Mouse (Mus musculus) splenic B cell, adult 2 months (primary cell): ENCODE results near the gene Armh3.
A peak's percentile ranks its signal among the peaks of the same experiment; 100 is the strongest.

ENCODE experiments used
- DNase-seq: peaks from one replicate; pipeline ENCODE4 v3.0.0-alpha.2; 2011; ENCODE audit warnings: low read depth, low spot score
- H3K27me3 ChIP-seq: 2 replicates; pipeline ENCODE4 v1.6.1; 2012; ENCODE audit warnings: mild to moderate bottlenecking, low read length, moderate library complexity, mixed read lengths; ENCODE audit not compliant: control insufficient read depth, poor library complexity, insufficient read depth, severe bottlenecking
- H3K36me3 ChIP-seq: 2 replicates; pipeline ENCODE4 v1.6.1; 2012; ENCODE audit warnings: mild to moderate bottlenecking, low read length, moderate library complexity, mixed read lengths; ENCODE audit not compliant: control insufficient read depth, poor library complexity, insufficient read depth, severe bottlenecking

The Armh3 gene

GRCm38 (mm10) chr19:45956736-45957135, 41.6 kb downstream of the Armh3 start:
- DNase-seq: no peak
- Histone ChIP-seq H3K36me3 (peaks cover 2% of the 10 kb centered on the region), H3K27me3 (no peaks in the 10 kb centered on the region)

- Histone ChIP-seq H3K27me3 (no peaks in the 10 kb centered on the region), H3K36me3 (peaks cover 2% of the 10 kb centered on the region)
- peak; percentile 62 for DNase-seq
These were observed 45.0 kb downstream of the Armh3 start for GRCm38 (mm10) chr19:45953286-45953685.

GRCm38 (mm10) chr19:45949236-45949635, 49.1 kb downstream of the Armh3 start:
- H3K27me3 ChIP-seq: no peaks in the 10 kb centered on the region
- no peak for DNase-seq
- 0 out of 2 replicates have a peak, but pooled peaks cover 5% of the 10 kb centered on the region for H3K36me3 ChIP-seq

GRCm38 (mm10) chr19:45947764-45948163, 50.5 kb downstream of the Armh3 start:
- Histone ChIP-seq H3K27me3 (no peaks in the 10 kb centered on the region), H3K36me3 (0 out of 2 replicates have a peak, but pooled peaks cover 5% of the 10 kb centered on the region)
- DNase-seq: no peak

GRCm38 (mm10) chr19:45947286-45947685, 51.0 kb downstream of the Armh3 start:
- H3K36me3 ChIP-seq: 0 out of 2 replicates have a peak, but pooled peaks cover 5% of the 10 kb centered on the region
- no peak for DNase-seq

GRCm38 (mm10) chr19:45946541-45946940, 51.7 kb downstream of the Armh3 start:
- H3K36me3 ChIP-seq: 0 out of 2 replicates have a peak, but pooled peaks cover 9% of the 10 kb centered on the region
- no peak for DNase-seq
- no peaks in the 10 kb centered on the region for H3K27me3 ChIP-seq

More at GRCm38 (mm10) chr19:45947286-45947685, 51.0 kb downstream of the Armh3 start:
- H3K27me3 ChIP-seq: no peaks in the 10 kb centered on the region

GRCm38 (mm10) chr19:45945986-45946385, 52.3 kb downstream of the Armh3 start:
- no peak for DNase-seq
- Histone ChIP-seq H3K36me3 (0 out of 2 replicates have a peak, but pooled peaks cover 9% of the 10 kb centered on the region), H3K27me3 (no peaks in the 10 kb centered on the region)

- DNase-seq: peak; percentile 13
- 0 out of 2 replicates have a peak, but pooled peaks cover 11% of the 10 kb centered on the region for H3K36me3 ChIP-seq
- H3K27me3 ChIP-seq: no peaks in the 10 kb centered on the region
These were observed 54.5 kb downstream of the Armh3 start for GRCm38 (mm10) chr19:45943758-45944157.

- DNase-seq: no peak
- H3K36me3 ChIP-seq: peaks cover 15% of the 10 kb centered on the region; the same call in 1 of the 2 replicates
These were observed 60.2 kb downstream of the Armh3 start for GRCm38 (mm10) chr19:45938064-45938463.

GRCm38 (mm10) chr19:45937530-45937929, 60.8 kb downstream of the Armh3 start:
- no peak for DNase-seq
- Histone ChIP-seq H3K36me3 (peaks cover 17% of the 10 kb centered on the region; the same call in 1 of the 2 replicates), H3K27me3 (no peaks in the 10 kb centered on the region)

More at GRCm38 (mm10) chr19:45938064-45938463, 60.2 kb downstream of the Armh3 start:
- H3K27me3 ChIP-seq: no peaks in the 10 kb centered on the region

GRCm38 (mm10) chr19:45927236-45927635, 71.1 kb downstream of the Armh3 start:
- DNase-seq: no peak
- Histone ChIP-seq H3K27me3 (no peaks in the 10 kb centered on the region), H3K36me3 (peaks cover 4% of the 10 kb centered on the region; the same call in 1 of the 2 replicates)

GRCm38 (mm10) chr19:45926342-45926741, 71.9 kb downstream of the Armh3 start:
- Histone ChIP-seq H3K36me3 (peaks cover 6% of the 10 kb centered on the region; the same call in 1 of the 2 replicates), H3K27me3 (no peaks in the 10 kb centered on the region)
- no peak for DNase-seq

GRCm38 (mm10) chr19:45920299-45921090, 77.8 kb downstream of the Armh3 start:
- no peaks in the 10 kb centered on the region for H3K27me3 ChIP-seq
- peaks cover 10% of the 10 kb centered on the region; the same call in 1 of the 2 replicates for H3K36me3 ChIP-seq
- no peak for DNase-seq

- no peak for DNase-seq
- Histone ChIP-seq H3K36me3 (peaks cover 10% of the 10 kb centered on the region; the same call in 1 of the 2 replicates), H3K27me3 (no peaks in the 10 kb centered on the region)
These were observed 79.9 kb downstream of the Armh3 start for GRCm38 (mm10) chr19:45918406-45918805.

- Histone ChIP-seq H3K36me3 (peaks cover 10% of the 10 kb centered on the region; the same call in 1 of the 2 replicates), H3K27me3 (no peaks in the 10 kb centered on the region)
- no peak for DNase-seq
These were observed 80.4 kb downstream of the Armh3 start for GRCm38 (mm10) chr19:45917856-45918255.
